Mouse (Mus musculus): ENCODE data around the gene H2-D1. TPM values are rescaled to one million over a fixed set of nuclear protein-coding genes. Genes with fewer than 3 reads are reported as not detected.

H2-D1 gene
- polyA plus RNA-seq, 1 experiment from 2014 or later, result 303 TPM

DNA sequence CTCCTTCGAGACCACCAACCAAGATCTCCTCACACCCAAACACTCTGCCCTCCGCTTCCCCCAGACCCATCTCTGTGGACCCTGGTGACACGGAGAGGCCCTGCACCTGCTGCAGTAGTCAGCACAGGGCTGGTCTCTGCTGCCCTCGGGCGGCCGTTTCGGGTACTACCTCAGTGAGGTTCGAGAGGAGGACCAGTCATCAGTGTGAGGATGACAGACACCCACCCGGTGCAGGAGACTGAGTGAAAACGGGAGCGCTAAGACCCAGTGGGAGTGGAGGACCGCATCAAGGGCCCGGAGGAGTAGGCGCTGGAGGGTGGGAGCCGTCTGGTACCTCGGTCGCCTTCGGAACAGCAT, 26.2 kb upstream of the H2-D1 start:
- Histone ChIP-seq H3K9me3 (ENCODE audit: control insufficient read depth, low read length) (no peaks in the 10 kb centered on the region), H3K27ac (replicated peaks) (peak overlapping the region; percentile 97), H3K27me3 (ENCODE audit: control insufficient read depth, insufficient read depth, low read length) (no peaks in the 10 kb centered on the region), H3K4me1 (replicated peaks; ENCODE audit: control insufficient read depth, insufficient read depth) (peaks cover 6% of the 10 kb centered on the region), H3K4me3 (ENCODE audit: low read depth, low read length) (peak overlapping the region; percentile 56), H3K9ac (ENCODE audit: low read length) (peak overlapping the region; percentile 86), H3K36me3 (ENCODE audit: control insufficient read depth, insufficient read depth, low read length) (no peaks in the 10 kb centered on the region; the same call in 1 of the 2 replicates), H3K4me2 (replicated peaks; ENCODE audit: low read depth) (peak overlapping the region; percentile 91)
- DNase-seq (ENCODE audit: low spot score) (peak; percentile 96), ATAC-seq (ENCODE audit: low FRiP score, low TSS enrichment) (peak; percentile 68)
- TF ChIP-seq CTCF (IDR thresholded peaks at IDR 0.05; ENCODE audit: low read depth) (peak; percentile 100), EP300 (optimal IDR thresholded peaks at IDR 0.05) (no peak)
- WGBS, result under 1% methylated on average over 18 of the region's 18 CpGs

DNA sequence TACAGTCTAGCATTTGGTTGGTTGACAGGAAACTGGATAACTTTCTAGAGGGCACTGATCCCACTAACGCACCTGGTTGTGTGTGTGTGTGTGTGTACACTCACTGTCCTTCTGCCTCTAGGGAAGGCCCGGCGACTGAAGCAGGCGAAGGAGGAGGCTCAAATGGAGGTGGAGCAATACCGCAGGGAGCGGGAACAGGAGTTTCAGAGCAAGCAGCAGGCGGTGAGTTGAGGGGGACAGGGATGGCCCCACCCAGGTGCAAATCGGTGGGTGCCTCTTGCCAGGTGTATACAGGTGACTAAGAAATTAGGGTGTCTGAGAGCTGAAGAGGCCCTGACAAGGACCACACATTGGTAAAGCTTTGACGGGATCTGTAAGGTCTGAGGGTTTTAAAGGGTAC, 25.5 kb upstream of the H2-D1 start:
- WGBS, result 74% methylated on average over 9 of the region's 9 CpGs
- no peak for DNase-seq (ENCODE audit: low spot score)
- no peaks in the 10 kb centered on the region for H3K36me3 ChIP-seq (ENCODE audit: control insufficient read depth, insufficient read depth, low read length)
- H3K4me2 ChIP-seq (replicated peaks; ENCODE audit: low read depth), result no peak overlapping the region
- no peak for TF ChIP-seq CTCF (IDR thresholded peaks at IDR 0.05; ENCODE audit: low read depth)
- TF ChIP-seq EP300 (optimal IDR thresholded peaks at IDR 0.05), result no peak
- no peak overlapping the region for H3K9ac ChIP-seq (ENCODE audit: low read length)
- H3K9me3 ChIP-seq (ENCODE audit: control insufficient read depth, low read length), result no peaks in the 10 kb centered on the region
- H3K4me3 ChIP-seq (ENCODE audit: low read depth, low read length), result no peak overlapping the region
- H3K27ac ChIP-seq (replicated peaks), result no peak overlapping the region
- H3K4me1 ChIP-seq (replicated peaks; ENCODE audit: control insufficient read depth, insufficient read depth), result peaks cover 6% of the 10 kb centered on the region
- ATAC-seq (ENCODE audit: low FRiP score, low TSS enrichment), result no peak
- no peaks in the 10 kb centered on the region for H3K27me3 ChIP-seq (ENCODE audit: control insufficient read depth, insufficient read depth, low read length)

DNA sequence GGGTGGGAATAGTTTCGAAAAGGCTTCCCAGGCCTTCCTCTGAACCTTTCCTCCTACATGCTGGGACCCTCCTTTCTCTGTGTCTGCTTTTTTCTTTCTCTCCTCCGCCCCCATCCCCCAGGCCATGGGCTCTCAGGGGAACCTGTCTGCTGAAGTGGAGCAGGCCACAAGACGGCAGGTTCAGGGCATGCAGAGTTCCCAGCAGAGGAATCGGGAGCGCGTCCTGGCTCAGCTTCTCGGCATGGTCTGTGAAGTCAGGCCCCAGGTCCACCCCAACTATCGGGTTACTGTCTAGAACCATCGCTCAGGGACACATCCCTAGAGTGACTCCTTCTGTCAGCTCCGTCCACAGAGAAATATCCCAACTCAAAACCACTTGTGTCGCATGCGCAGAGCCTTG, 25.0 kb upstream of the H2-D1 start:
- Histone ChIP-seq H3K4me3 (ENCODE audit: low read depth, low read length) (no peak overlapping the region), H3K9ac (ENCODE audit: low read length) (no peak overlapping the region), H3K9me3 (ENCODE audit: control insufficient read depth, low read length) (no peaks in the 10 kb centered on the region), H3K27ac (replicated peaks) (no peak overlapping the region), H3K4me2 (replicated peaks; ENCODE audit: low read depth) (no peak overlapping the region), H3K27me3 (ENCODE audit: control insufficient read depth, insufficient read depth, low read length) (no peaks in the 10 kb centered on the region), H3K4me1 (replicated peaks; ENCODE audit: control insufficient read depth, insufficient read depth) (peaks cover 6% of the 10 kb centered on the region), H3K36me3 (ENCODE audit: control insufficient read depth, insufficient read depth, low read length) (no peaks in the 10 kb centered on the region)
- WGBS, result 90% methylated on average over 12 of the region's 12 CpGs
- TF ChIP-seq EP300 (optimal IDR thresholded peaks at IDR 0.05) (no peak), CTCF (IDR thresholded peaks at IDR 0.05; ENCODE audit: low read depth) (no peak)
- ATAC-seq (ENCODE audit: low FRiP score, low TSS enrichment) (no peak), DNase-seq (ENCODE audit: low spot score) (no peak)

DNA sequence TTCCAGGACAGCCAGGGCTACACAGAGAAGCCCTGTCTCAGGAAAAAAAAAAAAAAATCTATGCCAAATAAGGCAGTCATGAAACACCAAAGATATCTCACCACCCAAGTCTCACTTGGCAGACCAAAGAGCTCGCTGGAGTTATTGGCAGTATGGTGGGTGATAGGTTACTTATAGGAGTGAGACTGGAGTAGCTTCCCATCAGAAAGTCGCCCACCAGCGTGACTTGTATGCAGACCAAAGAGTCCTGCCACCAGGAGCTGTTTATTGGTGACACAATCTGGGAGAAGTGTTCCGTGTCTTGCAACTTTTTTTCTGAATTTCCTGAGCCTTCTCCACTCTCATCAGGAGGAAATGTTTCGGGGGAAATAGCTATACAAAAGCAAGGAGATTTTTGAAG, 22.8 kb upstream of the H2-D1 start:
- 80% methylated on average over 5 of the region's 5 CpGs for WGBS
- Histone ChIP-seq H3K27me3 (ENCODE audit: control insufficient read depth, insufficient read depth, low read length) (no peaks in the 10 kb centered on the region), H3K9me3 (ENCODE audit: control insufficient read depth, low read length) (no peaks in the 10 kb centered on the region), H3K4me2 (replicated peaks; ENCODE audit: low read depth) (no peak overlapping the region), H3K4me3 (ENCODE audit: low read depth, low read length) (no peak overlapping the region), H3K4me1 (replicated peaks; ENCODE audit: control insufficient read depth, insufficient read depth) (peaks cover 9% of the 10 kb centered on the region), H3K9ac (ENCODE audit: low read length) (no peak overlapping the region), H3K27ac (replicated peaks) (peak overlapping the region; percentile 100), H3K36me3 (ENCODE audit: control insufficient read depth, insufficient read depth, low read length) (peaks cover 8% of the 10 kb centered on the region)
- TF ChIP-seq CTCF (IDR thresholded peaks at IDR 0.05; ENCODE audit: low read depth), result no peak
- TF ChIP-seq EP300 (optimal IDR thresholded peaks at IDR 0.05), result no peak
- DNase-seq (ENCODE audit: low spot score), result no peak
- no peak for ATAC-seq (ENCODE audit: low FRiP score, low TSS enrichment)

DNA sequence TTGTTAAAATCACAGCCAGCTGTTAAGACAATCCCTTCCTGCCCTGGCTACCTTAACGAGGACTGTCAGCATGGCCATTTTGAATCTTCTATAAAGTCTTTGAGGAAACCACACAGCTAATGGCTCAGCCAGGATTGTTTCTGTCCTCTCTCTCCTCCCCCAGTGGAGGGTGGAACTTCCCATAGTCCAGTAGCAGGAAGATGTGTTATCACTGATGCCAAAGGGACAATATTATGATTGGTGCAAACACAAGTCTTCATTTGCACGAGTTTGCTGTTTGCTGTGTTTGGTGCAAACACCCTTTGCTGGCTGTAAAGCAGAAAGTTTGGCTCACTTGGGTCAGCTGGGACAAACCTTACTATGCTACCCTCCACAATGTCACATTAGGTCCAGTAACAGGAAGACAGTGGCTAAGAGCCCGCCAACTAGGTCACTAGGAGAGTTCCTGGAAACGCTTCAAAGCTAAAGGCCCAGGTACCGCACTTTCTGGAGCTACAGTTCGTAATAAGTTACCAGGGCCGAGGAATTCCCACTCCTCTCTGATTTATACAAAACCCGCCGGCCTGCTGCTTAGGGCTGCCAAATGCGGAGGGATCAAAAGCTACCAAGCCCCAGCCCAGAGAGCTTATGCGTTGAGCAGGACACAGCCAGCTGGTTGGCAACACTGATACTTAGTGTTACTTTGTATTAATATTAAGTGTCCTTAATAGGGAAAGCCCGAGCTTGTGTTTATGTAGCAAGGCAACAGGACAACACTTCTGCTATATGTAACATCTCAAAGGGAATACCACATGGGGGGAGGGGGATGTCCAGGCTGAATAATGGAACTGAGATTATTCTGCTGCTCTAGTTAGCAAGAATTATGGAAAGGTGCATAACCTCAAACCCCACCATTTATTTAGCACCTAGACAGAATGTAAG, 21.9 kb upstream of the H2-D1 start:
- TF ChIP-seq CTCF (IDR thresholded peaks at IDR 0.05; ENCODE audit: low read depth) (no peak), EP300 (optimal IDR thresholded peaks at IDR 0.05) (peak; percentile 70)
- H3K9ac ChIP-seq (ENCODE audit: low read length), result peak overlapping the region; percentile 98
- H3K9me3 ChIP-seq (ENCODE audit: control insufficient read depth, low read length), result no peaks in the 10 kb centered on the region
- peak overlapping the region; percentile 82 for H3K4me3 ChIP-seq (ENCODE audit: low read depth, low read length)
- H3K4me2 ChIP-seq (replicated peaks; ENCODE audit: low read depth), result peak overlapping the region; percentile 83
- 24% methylated on average over 12 of the region's 12 CpGs for WGBS
- peaks cover 7% of the 10 kb centered on the region for H3K4me1 ChIP-seq (replicated peaks; ENCODE audit: control insufficient read depth, insufficient read depth)
- no peaks in the 10 kb centered on the region for H3K27me3 ChIP-seq (ENCODE audit: control insufficient read depth, insufficient read depth, low read length)
- ATAC-seq (ENCODE audit: low FRiP score, low TSS enrichment) (no peak), DNase-seq (ENCODE audit: low spot score) (peak; percentile 53)
- H3K27ac ChIP-seq (replicated peaks), result peak overlapping the region; percentile 100
- H3K36me3 ChIP-seq (ENCODE audit: control insufficient read depth, insufficient read depth, low read length), result peaks cover 9% of the 10 kb centered on the region

All from stomach, postnatal 0 days (tissue).